Mouse (Mus musculus) retina, embryonic 14.5 days (tissue): ENCODE measurements around the gene Tha1.

Source experiments
- DNase-seq: peaks from one replicate; pipeline ENCODE4 v3.0.0-alpha.2; 2015; ENCODE audit warnings: low spot score

Tha1 gene

DNA sequence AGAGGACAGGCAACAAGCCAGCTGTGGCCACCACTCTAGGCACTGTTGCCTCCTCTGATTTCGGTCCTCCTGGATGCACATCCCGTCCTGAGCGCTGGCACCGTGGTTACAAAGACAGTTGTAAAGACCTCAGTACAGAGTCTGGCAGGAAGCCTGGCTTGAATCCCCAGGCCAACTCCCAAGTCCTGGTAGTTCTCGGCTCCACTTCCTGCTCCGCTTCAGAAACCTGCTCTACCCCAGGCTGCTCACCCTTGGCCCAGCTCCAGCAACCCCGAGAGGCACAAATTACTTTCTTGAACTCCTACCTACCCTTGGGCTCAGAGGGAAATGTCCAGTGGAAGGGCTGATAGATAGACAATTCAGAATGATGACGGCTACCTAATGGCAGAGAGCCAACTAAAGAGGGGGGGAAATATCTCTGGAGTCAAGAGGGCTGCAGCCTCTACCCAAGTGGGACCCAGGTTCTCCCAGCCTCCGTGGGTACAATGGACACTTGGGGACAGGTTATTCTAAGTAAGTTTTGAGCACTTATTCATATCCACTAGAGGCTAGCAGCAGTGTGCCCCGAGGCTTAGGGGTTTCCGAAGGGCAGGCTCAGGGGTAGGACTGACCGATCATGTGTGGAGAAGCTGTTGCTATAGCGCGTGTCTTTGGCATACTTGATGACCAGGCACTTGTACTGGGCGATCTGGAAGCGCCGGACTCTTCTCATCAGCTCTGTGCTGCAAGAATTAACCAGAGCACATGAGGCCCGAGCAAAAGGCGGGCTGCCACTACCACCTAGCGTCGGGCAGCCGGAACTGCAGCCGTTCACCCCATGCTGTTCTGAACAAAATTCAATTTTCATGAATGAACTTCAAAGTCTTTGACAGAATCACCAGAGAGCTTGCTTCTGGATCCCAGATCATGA, 49.0 kb downstream of the Tha1 start:
- peak; percentile 92 for DNase-seq

DNA sequence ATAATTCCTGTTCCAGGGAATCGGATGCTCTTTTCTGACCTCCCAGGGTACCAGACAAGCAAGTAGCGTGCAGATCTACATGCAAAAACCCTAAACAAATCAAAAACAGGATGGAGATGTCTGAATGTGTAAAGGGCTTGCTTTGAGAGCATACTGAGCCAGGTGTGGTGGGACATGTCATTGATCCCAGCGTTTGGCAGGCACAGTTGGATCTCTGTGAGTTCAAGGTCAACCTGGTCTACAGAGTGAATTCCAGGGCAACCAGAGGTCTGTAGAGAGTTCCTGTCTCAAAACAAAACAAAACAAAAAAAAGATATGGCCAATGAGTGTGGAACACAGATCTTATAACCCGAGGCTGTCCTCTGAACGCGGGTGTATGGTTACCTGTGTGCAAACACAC, 49.9 kb downstream of the Tha1 start:
- no peak for DNase-seq

DNA sequence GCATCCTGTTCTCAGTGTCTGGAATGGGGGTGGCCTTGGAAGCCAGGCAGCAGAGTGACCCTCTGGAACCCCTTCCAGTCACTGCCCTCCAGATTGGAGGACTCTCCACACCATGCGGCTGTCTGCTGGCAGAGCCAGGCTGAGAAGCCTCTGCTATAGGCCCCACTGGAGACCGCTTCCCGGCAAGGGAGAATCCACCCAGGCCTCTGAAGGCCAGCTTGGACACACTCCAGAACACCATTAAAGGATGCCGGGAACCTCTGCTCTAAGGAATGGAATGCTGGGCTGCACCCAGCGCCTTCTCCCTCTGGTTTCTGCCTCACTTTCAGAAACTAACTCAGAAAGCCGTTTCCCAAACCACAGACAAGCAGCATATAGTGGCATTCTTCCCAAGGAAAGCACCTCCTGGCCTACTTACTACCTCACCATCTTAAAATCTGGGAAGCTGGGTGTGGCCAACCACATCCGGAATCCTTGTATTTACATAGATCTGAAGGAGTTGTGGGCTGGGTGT, 50.5 kb downstream of the Tha1 start:
- no peak for DNase-seq

DNA sequence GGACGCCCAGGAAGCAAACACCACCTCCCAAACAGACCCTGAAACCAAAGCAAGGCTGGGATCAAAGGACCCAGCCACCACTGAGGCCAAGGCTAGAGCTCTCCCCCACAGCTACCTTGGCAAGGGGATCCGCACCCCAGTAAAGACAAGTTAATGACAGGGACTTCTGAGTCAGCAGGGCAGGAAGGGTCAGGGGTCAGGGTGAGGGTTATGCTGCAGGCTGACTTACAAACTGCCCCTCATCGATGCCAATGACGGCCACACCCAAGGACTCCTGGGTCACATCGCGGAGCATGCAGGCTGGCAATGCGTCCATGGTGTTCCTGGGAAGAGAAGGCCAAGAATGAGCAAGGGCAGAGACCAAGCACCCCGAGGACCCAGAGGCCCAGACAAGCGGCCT, 51.4 kb downstream of the Tha1 start:
- DNase-seq = no peak

DNA sequence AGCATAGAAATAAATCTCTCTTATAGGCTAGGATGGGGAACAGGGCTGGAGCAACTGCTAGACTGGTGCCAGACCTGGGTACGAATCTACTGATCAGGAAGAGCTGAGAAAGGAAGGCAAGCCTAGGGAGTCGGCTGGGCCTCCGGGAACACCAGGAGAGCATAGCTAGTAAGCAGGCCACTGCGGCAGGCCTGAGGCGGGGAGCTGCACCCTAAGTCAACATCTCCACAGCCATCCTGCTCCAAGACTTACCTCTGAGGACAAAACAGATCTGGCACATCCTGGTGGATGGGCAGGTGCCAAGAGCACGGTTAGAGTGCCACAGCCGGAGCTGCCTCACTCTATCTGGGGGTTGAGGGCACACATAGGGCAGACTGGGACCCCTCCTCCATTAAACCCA, 53.1 kb downstream of the Tha1 start:
- no peak for DNase-seq

DNA sequence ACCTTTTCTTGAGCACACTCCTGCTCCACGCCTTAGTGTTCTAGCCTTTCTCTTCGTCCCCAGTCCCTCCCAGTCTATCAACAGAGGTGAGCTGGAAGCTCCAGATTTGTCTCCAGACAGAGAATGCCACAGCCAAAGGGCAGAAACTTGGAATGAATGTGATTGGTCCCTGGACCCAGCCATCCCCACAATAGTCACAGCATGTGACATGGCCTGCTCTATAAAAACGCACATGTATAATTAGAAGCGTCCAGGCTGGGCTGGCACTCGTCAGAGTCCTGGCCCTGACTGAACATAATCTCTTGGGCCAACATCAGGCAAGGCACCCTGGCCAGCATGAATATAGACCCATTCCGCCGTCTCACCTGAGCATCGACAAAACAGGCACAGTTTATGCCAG, 54.2 kb downstream of the Tha1 start:
- no peak for DNase-seq
